14 mouse cellular contexts compared by ENCODE assay signal in the genomic region with DNA sequence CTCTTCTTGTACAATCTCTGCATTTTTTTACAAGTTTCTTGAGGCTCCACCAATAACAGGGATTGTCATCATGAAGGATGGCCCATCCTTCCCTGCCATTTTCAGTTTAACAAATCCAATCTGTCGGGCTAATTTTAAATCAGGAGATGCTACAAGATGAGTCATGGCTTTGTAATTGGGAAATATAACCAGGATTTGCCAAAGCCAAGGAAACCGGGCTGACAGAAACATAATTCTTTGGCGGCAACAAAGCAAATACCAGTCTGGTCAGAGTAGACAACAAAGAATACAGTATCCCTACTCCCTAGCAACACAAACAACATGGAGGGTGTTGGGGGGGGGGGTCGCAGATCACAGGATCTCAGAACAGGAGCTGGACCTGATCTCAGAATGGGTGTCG.
DNase-seq lines count a peak whose midpoint lies in the region; ATAC-seq and TF ChIP-seq lines count a peak whose summit lies in the region.
"Had no signal": no experiment of that assay in that cellular context is flagged by ENCODE, and none has a peak within 500 bp of the region (broad histone marks: within the 10 kb centered on the region; RNA-seq: fewer than 3 reads in every experiment).

No protein-coding gene starts in this region.

- no peak overlapping the region for H3ac ChIP-seq in C2C12 (ENCODE audit: control insufficient read depth, insufficient read length, low read depth)

- no peaks in the 10 kb centered on the region for H3K79me2 ChIP-seq in C2C12 (ENCODE audit: control insufficient read depth, insufficient read depth)

- no peaks in the 10 kb centered on the region for H3K36me3 ChIP-seq in kidney, postnatal 0 days (ENCODE audit: insufficient read depth, low read length)
- no peaks in the 10 kb centered on the region for H3K36me3 ChIP-seq in C2C12 (ENCODE audit: control insufficient read depth, insufficient read depth)
- H3K36me3 ChIP-seq: limb, embryonic 12.5 days; midbrain, embryonic 10.5 days had no signal

- no peak for TF ChIP-seq CTCF in kidney, postnatal 0 days (IDR thresholded peaks at IDR 0.05; ENCODE audit: low read depth)
- no peak for TF ChIP-seq CTCF in C2C12 (IDR thresholded peaks at IDR 0.05; ENCODE audit: control insufficient read depth, insufficient read depth, insufficient read length)

- DNase-seq in gastrocnemius, adult 18-20 months (ENCODE audit: low spot score) = peak; percentile 29
- no peak for DNase-seq in gastrocnemius, postnatal 10 days
- DNase-seq in kidney, postnatal 0 days (ENCODE audit: low spot score) = peak; percentile 21
- DNase-seq in kidney, postnatal 25 days = no peak
- DNase-seq in fibroblast of lung, adult 2 months (ENCODE audit: low read depth) = peak; percentile 72
- DNase-seq in cerebellum, adult 9-11 months = no peak
- DNase-seq in thymus, postnatal 0 days (ENCODE audit: low spot score) = no peak
- DNase-seq: cerebellum, adult 11-12 months; embryo, embryonic 11 days had no signal

- H3K4me1 ChIP-seq in kidney, postnatal 0 days (replicated peaks; ENCODE audit: insufficient read depth, low read length) = no peaks in the 10 kb centered on the region
- H3K4me1 ChIP-seq: limb, embryonic 12.5 days; midbrain, embryonic 10.5 days had no signal

- no peak overlapping the region for H3K4me3 ChIP-seq in kidney, postnatal 0 days (replicated peaks; ENCODE audit: low read depth, low read length)
- no peak overlapping the region for H3K4me3 ChIP-seq in C2C12 (ENCODE audit: insufficient read depth, poor library complexity, severe bottlenecking)
- H3K4me3 ChIP-seq: erythroblast, embryonic 14.5 days; limb, embryonic 12.5 days; midbrain, embryonic 10.5 days had no signal

- no peak for ATAC-seq in kidney, postnatal 0 days (replicated peaks; ENCODE audit: low FRiP score, low read depth)
- ATAC-seq: CD4-positive, CD25-positive, alpha-beta regulatory T cell, adult 4 months had no signal

- no peak overlapping the region for H3K27ac ChIP-seq in kidney, postnatal 0 days
- H3K27ac ChIP-seq: midbrain, embryonic 10.5 days had no signal

- H3K9me3 ChIP-seq in kidney, postnatal 0 days (replicated peaks; ENCODE audit: low read length) = no peaks in the 10 kb centered on the region
- H3K9me3 ChIP-seq: limb, embryonic 12.5 days; midbrain, embryonic 10.5 days had no signal

- 43% methylated on average over 5 of the region's 5 CpGs for WGBS in kidney, postnatal 0 days

- H3K9ac ChIP-seq in kidney, postnatal 0 days (ENCODE audit: low read depth, low read length) = no peak overlapping the region
- H3K9ac ChIP-seq: limb, embryonic 12.5 days had no signal

- no peaks in the 10 kb centered on the region for H3K79me3 ChIP-seq in C2C12 (ENCODE audit: low read depth)

- H3K27me3 ChIP-seq in kidney, postnatal 0 days (ENCODE audit: insufficient read depth, low read length) = no peaks in the 10 kb centered on the region
- H3K27me3 ChIP-seq in C2C12 (ENCODE audit: control insufficient read depth, insufficient read depth, insufficient read length) = no peaks in the 10 kb centered on the region
- H3K27me3 ChIP-seq: limb, embryonic 12.5 days had no signal

- no peak overlapping the region for H3K4me2 ChIP-seq in kidney, postnatal 0 days (ENCODE audit: low read length)
- H3K4me2 ChIP-seq: limb, embryonic 12.5 days had no signal

TF ChIP-seq in C2C12, 6 proteins besides CTCF, POLR2A, EP300 and RAD21:
- peak; percentile 47 for TF ChIP-seq FOSL1 (IDR thresholded peaks at IDR 0.05; ENCODE audit: insufficient read depth, low read length, poor library complexity, severe bottlenecking)
- no peak for TF ChIP-seq USF1 (IDR thresholded peaks at IDR 0.05; ENCODE audit: low read depth)
- TF ChIP-seq CEBPB (IDR thresholded peaks at IDR 0.05; ENCODE audit: low read depth) = peak; percentile 82
TF ChIP-seq in C2C12: peak in this region for 2.

Comparison
In these comparisons a context has a peak if more than half of its experiments do, and no peak if none do; other contexts are left out.
1. DNase-seq: peak in gastrocnemius, adult 18-20 months (single experiment), kidney, postnatal 0 days (single experiment) and fibroblast of lung, adult 2 months (single experiment); none in gastrocnemius, postnatal 10 days (single experiment), kidney, postnatal 25 days (0 of 2), cerebellum, adult 9-11 months (single experiment) and thymus, postnatal 0 days (single experiment).